Mouse (Mus musculus) T-helper 1 cell (primary cell): ENCODE data around the gene Setx.

Experiments
- in situ Hi-C: fragments of 300-600 bp; cut with MboI, MseI; formaldehyde crosslinking; loops from one replicate; pipeline ENCODE4 v1.15.1; 2025; ENCODE audit warnings: high pct_unique_total_duplicates

The Setx gene

GRCm38 (mm10) chr2:29135161-29135560, 11.2 kb downstream of the Setx start:
- in situ Hi-C loops: no loop called here

- in situ Hi-C loops: loop anchor here (10.0 kb wide), 3 partner anchors 317 to 1007 kb away; no protein-coding TSS in a partner anchor
Observed at GRCm38 (mm10) chr2:29151941-29152340, 28.0 kb downstream of the Setx start.

GRCm38 (mm10) chr2:29168067-29168466, 44.1 kb downstream of the Setx start:
- in situ Hi-C loops: no loop called here

GRCm38 (mm10) chr2:29174887-29175286, 50.9 kb downstream of the Setx start:
- in situ Hi-C loops: no loop called here

GRCm38 (mm10) chr2:29179810-29180209, 55.8 kb downstream of the Setx start:
- in situ Hi-C loops: loop anchor here (5.0 kb wide), 1 partner anchor 98 kb away; no protein-coding TSS in a partner anchor

- in situ Hi-C loops: loop anchor here (5.0 kb wide), 1 partner anchor 99 kb away; no protein-coding TSS in a partner anchor
Observed at GRCm38 (mm10) chr2:29181111-29181510, 57.1 kb downstream of the Setx start.

- in situ Hi-C loops: loop anchor here (5.0 kb wide), 1 partner anchor 101 kb away; no protein-coding TSS in a partner anchor
Observed at GRCm38 (mm10) chr2:29183266-29183924, 59.4 kb downstream of the Setx start.

GRCm38 (mm10) chr2:29186209-29186608, 62.2 kb downstream of the Setx start:
- in situ Hi-C loops: no loop called here

GRCm38 (mm10) chr2:29190392-29190791, 66.4 kb downstream of the Setx start:
- in situ Hi-C loops: no loop called here

- in situ Hi-C loops: no loop called here
Observed at GRCm38 (mm10) chr2:29191216-29192215, 67.5 kb downstream of the Setx start.

- in situ Hi-C loops: no loop called here
Observed at GRCm38 (mm10) chr2:29192629-29193278, 68.8 kb downstream of the Setx start.

- in situ Hi-C loops: no loop called here
Observed at GRCm38 (mm10) chr2:29193819-29194546, 70.0 kb downstream of the Setx start.

GRCm38 (mm10) chr2:29194547-29195463, 70.8 kb downstream of the Setx start:
- in situ Hi-C loops: no loop called here

- in situ Hi-C loops: no loop called here
Observed at GRCm38 (mm10) chr2:29196844-29197243, 72.9 kb downstream of the Setx start.

GRCm38 (mm10) chr2:29198446-29198845, 74.5 kb downstream of the Setx start:
- in situ Hi-C loops: no loop called here

- in situ Hi-C loops: loop anchor here (25.0 kb wide), 1 partner anchor 362 kb away; no protein-coding TSS in a partner anchor
Observed at GRCm38 (mm10) chr2:29199909-29200308, 75.9 kb downstream of the Setx start.

- in situ Hi-C loops: loop anchor here (25.0 kb wide), 1 partner anchor 361 kb away; no protein-coding TSS in a partner anchor
Observed at GRCm38 (mm10) chr2:29201223-29201955, 77.4 kb downstream of the Setx start.

GRCm38 (mm10) chr2:29206156-29206555, 82.2 kb downstream of the Setx start:
- in situ Hi-C loops: loop anchor here (25.0 kb wide), 1 partner anchor 356 kb away; no protein-coding TSS in a partner anchor
